Mouse (Mus musculus) heart, adult 2 months (tissue): ENCODE data around the gene Il12a. TPM values are rescaled to one million over a fixed set of nuclear protein-coding genes. Genes with fewer than 3 reads are reported as not detected.

Experiments used
- DNase-seq, 2 experiments: peaks; one replicate each; pipeline ENCODE4 v3.0.0; 2021
- H3K27ac ChIP-seq: fragments of 200-600 bp; 2 replicates; pipeline ENCODE4 v1.8.1; 2022
- H3K27me3 ChIP-seq: fragments of 200-500 bp; 2 replicates; pipeline ENCODE4 v1.6.1; 2012; ENCODE audit warnings: mild to moderate bottlenecking, low read length, inconsistent platforms, mixed read lengths; ENCODE audit not compliant: control insufficient read depth, insufficient read depth
- H3K36me3 ChIP-seq: fragments of 200-500 bp; 2 replicates; pipeline ENCODE4 v1.6.1; 2012; ENCODE audit warnings: low read length, inconsistent platforms; ENCODE audit not compliant: control insufficient read depth, insufficient read depth
- H3K4me1 ChIP-seq: fragments of 200-500 bp; 2 replicates; pipeline ENCODE4 v1.6.1; 2011; ENCODE audit warnings: low read length; ENCODE audit not compliant: control insufficient read depth, insufficient read depth
- H3K4me3 ChIP-seq: fragments of 200-600 bp; 2 replicates; pipeline ENCODE4 v1.8.1; 2022
- H3K79me2 ChIP-seq: fragments of 200-500 bp; replicated peaks from 2 replicates; pipeline ENCODE4 v1.6.1; 2012; ENCODE audit warnings: mild to moderate bottlenecking, inconsistent platforms, low read length, moderate library complexity, mixed read lengths; ENCODE audit not compliant: control insufficient read depth, insufficient read depth
- H3K9ac ChIP-seq: fragments of 200-500 bp; 2 replicates; pipeline ENCODE4 v1.6.1; 2012; ENCODE audit warnings: low read depth, mild to moderate bottlenecking, control low read depth, inconsistent platforms, low read length, mixed read lengths
- CTCF ChIP-seq: fragments of 200-600 bp; IDR thresholded peaks from 2 replicates; pipeline ENCODE4 v1.8.1; 2022; ENCODE audit warnings: antibody characterized with exemption, mild to moderate bottlenecking, moderate library complexity
- EP300 ChIP-seq: fragments of 200-500 bp; IDR thresholded peaks from 2 replicates; pipeline ENCODE4 v1.6.1; 2011; ENCODE audit warnings: low read depth, low read length, control low read depth; ENCODE audit not compliant: insufficient read depth
- POLR2A ChIP-seq: fragments of 200-500 bp; IDR thresholded peaks from 2 replicates; pipeline ENCODE4 v1.6.1; 2011; ENCODE audit warnings: mild to moderate bottlenecking, low read depth, low read length, control low read depth; ENCODE audit not compliant: insufficient read depth
- WGBS: fragments of 180-500 bp; shearing (Covaris S2); methylation state at CpG from one replicate; pipeline ENCODE4 v1.1.7; 2018; 5-methylcytosine and 5-hydroxymethylcytosine counted together
- intact Hi-C: fragments of 180-260 bp; cut with DNase I; formaldehyde crosslinking; loops from one replicate; pipeline ENCODE4 v1.15.1; 2025
- polyA plus RNA-seq: library from polyadenylated mRNA; depleted of rRNA; stranded (reverse); fragments of >200 nt; gene quantifications from 2 replicates; pipeline ENCODE4 v1.2.3, GENCODE M21; 2012
- total RNA-seq, 2 experiments: library from RNA; stranded (reverse); gene quantifications; 2 replicates each; pipeline ENCODE4 v1.2.3; 2021

Gene Il12a
- total and polyA plus RNA-seq, 3 experiments = 0.23 to 0.84 TPM; not detected in 1

DNA sequence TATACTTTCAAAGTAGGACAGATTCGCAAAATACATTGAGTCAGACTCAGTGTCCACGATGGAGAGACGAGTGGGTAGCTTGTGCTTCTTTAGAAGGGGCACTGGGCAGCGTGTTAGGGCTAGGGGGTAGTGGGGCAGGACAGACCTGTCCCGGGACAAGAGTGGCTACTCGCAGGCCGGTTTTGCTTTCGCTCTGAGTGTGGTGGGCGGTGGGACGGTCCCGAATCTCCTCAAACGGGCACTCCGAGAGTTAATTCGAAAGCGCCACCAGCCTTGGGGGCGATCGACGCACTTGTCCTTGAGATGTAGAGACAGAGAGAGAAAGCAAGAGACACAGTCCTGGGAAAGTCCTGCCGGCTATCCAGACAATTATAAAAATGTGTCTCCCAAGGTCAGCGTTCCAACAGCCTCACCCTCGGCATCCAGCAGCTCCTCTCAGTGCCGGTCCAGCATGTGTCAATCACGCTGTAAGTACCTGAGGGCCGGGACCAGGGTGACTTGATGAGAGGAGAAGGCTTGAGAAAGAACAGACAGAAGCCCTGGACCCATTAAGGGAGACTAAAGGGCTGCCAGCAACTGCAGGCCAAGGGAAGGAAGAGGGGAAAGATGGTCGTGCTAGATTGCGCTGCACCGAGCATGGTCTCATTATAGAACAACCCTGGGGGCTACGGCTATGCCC, 795 bp downstream of the Il12a start:
- H3K36me3 ChIP-seq = no peaks in the 10 kb centered on the region
- no peaks in the 10 kb centered on the region for H3K27me3 ChIP-seq
- no peak overlapping the region for H3K4me3 ChIP-seq
- 57% methylated on average over 28 of the region's 28 CpGs for WGBS
- no peaks in the 10 kb centered on the region for H3K79me2 ChIP-seq
- DNase-seq = peak in 1 of 2 experiments; percentile 23
- peaks cover 2% of the 10 kb centered on the region for H3K4me1 ChIP-seq
- no peak for TF ChIP-seq EP300
- no peak for TF ChIP-seq POLR2A
- TF ChIP-seq CTCF = no peak
- H3K9ac ChIP-seq = no peak overlapping the region
- H3K27ac ChIP-seq = no peak overlapping the region; the same call in 1 of the 2 replicates
- intact Hi-C loops = no loop called here

DNA sequence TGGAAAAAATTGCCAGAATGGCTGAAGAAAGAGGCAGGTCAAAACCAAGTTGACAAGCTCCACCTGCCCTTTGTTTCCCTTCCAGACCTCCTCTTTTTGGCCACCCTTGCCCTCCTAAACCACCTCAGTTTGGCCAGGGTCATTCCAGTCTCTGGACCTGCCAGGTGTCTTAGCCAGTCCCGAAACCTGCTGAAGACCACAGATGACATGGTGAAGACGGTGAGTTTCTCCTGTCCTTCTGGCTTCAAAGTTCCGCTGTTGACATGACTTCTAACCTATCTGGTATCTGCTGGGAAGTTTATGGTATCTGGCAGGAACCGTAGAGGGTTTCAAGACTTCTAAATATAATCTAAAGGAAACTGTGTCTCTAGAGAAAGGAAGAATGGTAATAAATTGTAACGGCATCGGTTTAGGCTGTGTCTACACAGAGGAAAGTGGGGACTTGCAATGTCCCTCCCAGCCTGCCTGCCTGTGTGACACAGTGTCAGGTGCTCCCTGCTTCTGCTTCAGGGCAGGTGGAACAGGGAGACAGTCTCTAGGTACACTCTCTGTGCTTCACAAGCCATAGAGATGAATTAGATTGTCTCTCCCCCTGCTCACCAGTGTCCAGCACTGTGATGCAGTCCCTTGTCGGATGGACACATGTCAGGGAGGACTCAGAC, 1.6 kb downstream of the Il12a start:
- Histone ChIP-seq H3K9ac (no peak overlapping the region), H3K36me3 (no peaks in the 10 kb centered on the region), H3K27ac (peak overlapping the region; percentile 71), H3K4me1 (peaks cover 2% of the 10 kb centered on the region), H3K79me2 (no peaks in the 10 kb centered on the region), H3K4me3 (no peak overlapping the region), H3K27me3 (no peaks in the 10 kb centered on the region)
- TF ChIP-seq POLR2A (no peak), CTCF (no peak)
- 45% methylated on average over 7 of the region's 7 CpGs for WGBS
- DNase-seq = no peak
- intact Hi-C loops = no loop called here

DNA sequence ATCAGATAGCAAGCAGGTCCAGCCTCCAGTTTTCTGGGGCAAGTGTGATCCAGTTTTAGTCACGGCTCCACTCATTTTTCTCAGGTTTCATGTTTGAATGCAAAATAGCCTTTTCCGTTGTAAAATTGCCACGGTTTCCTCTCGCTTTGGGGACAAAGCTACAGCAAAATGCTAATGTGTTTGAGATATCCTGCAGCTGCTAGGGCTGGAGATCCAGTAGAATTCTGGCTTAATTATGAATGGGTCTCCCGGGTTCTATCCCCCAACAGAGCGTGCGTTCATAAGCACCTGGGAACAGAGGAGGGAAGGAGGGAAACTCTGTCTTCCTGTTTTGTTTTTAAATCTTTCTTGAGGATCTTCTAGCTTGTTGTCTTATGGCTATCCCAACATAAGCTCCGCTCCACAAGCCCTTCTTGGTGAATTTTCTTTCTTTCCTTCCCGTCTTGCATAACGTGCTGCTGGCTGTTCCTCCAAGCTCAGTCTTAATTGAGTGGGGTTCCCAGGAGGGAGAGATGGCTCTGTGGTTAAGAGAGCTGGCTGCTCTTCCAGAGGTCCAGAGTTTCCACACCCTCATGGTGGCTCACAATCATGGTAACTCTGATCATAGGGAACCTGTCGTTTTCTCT, 2.3 kb downstream of the Il12a start:
- DNase-seq = peak; percentile 35 to 48
- H3K79me2 ChIP-seq = no peaks in the 10 kb centered on the region
- intact Hi-C loops = no loop called here
- H3K27me3 ChIP-seq = no peaks in the 10 kb centered on the region
- no peak for TF ChIP-seq POLR2A
- no peak for TF ChIP-seq CTCF
- TF ChIP-seq EP300 = no peak
- peaks cover 2% of the 10 kb centered on the region for H3K4me1 ChIP-seq
- H3K9ac ChIP-seq = no peak overlapping the region
- WGBS = 51% methylated on average over 11 of the region's 11 CpGs
- peak overlapping the region; percentile 71 for H3K27ac ChIP-seq
- no peaks in the 10 kb centered on the region for H3K36me3 ChIP-seq
- H3K4me3 ChIP-seq = no peak overlapping the region

DNA sequence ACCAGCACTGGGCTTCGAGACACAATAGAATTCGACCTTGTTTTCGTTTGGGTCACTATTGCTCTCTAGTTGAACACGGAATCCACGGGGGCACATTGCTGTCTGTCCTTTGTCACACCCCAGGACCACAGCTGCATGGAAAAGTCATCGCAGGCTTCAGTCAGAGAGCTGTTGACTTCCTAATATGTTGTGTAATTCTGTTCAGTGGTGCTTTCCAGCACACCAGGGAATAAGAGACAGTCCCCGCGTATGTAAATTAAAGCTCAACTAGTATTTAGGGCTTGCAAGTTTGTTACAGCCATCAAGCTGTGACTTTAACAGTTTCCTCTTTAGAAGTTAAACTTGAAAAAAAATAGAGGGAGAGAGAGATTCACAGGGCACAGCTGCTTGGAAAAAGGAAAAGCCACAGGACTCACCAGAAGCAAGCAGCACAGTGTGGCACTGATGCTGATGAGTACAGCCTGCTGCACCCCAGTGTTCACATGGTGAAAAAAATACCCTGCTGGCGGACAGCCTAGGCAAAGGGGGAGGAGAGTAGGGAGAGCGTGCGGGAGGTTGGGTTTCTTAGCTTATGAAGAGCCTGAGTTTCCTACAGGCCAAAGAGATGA, 3.1 kb downstream of the Il12a start:
- no peaks in the 10 kb centered on the region for H3K36me3 ChIP-seq
- intact Hi-C loops = no loop called here
- TF ChIP-seq EP300 (no peak), POLR2A (0 out of 2 replicates have a peak, but pooled peaks have one; percentile 42)
- peak; percentile 78 to 83 for DNase-seq
- H3K4me3 ChIP-seq = no peak overlapping the region
- peaks cover 2% of the 10 kb centered on the region for H3K4me1 ChIP-seq
- 34% methylated on average over 11 of the region's 11 CpGs for WGBS
- no peaks in the 10 kb centered on the region for H3K27me3 ChIP-seq
- peak overlapping the region; percentile 71 for H3K27ac ChIP-seq
- H3K9ac ChIP-seq = no peak overlapping the region
- H3K79me2 ChIP-seq = no peaks in the 10 kb centered on the region

DNA sequence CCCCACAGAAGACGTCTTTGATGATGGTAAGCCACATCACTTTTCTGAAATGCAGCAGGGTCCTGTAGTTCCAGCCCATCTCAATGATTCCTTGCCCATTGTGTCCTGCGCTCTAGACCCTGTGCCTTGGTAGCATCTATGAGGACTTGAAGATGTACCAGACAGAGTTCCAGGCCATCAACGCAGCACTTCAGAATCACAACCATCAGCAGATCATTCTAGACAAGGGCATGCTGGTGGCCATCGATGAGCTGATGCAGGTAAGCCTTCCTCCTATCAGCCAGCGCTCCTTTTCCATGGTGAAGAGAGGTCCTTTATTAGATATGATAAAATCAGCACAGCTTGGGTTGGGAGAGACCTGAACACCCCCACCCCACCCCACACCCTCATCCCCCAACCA, 4.9 kb downstream of the Il12a start:
- Histone ChIP-seq H3K27ac (no peak overlapping the region), H3K9ac (no peak overlapping the region), H3K4me3 (no peak overlapping the region), H3K27me3 (no peaks in the 10 kb centered on the region), H3K36me3 (no peaks in the 10 kb centered on the region), H3K4me1 (peaks cover 2% of the 10 kb centered on the region), H3K79me2 (no peaks in the 10 kb centered on the region)
- WGBS = 94% methylated on average over 5 of the region's 5 CpGs
- intact Hi-C loops = loop anchor here (5.0 kb wide), 1 partner anchor 73 kb away; no protein-coding TSS in a partner anchor
- no peak for TF ChIP-seq CTCF
- no peak for TF ChIP-seq EP300
- TF ChIP-seq POLR2A = no peak
- DNase-seq = no peak
